Mouse (Mus musculus): ENCODE measurements around the gene Gm9733. TPM values are rescaled to one million over a fixed set of nuclear protein-coding genes. Genes with fewer than 3 reads are reported as not detected.
"Not testable (repeated sequence)": the region's sequence is repeated elsewhere in the genome, so short reads cannot be mapped to it uniquely, and the experiment has no call there.

Gene Gm9733
- total RNA-seq (2014; rRNA removed) (not detected in 2 replicates), polyA plus RNA-seq (2015; fragmentation: Nextera tagmentation; extraction: Ambion mirVana) (not detected in 2 replicates)

- TF ChIP-seq CTCF (IDR thresholded peaks at IDR 0.05; ENCODE audit: low read depth): no peak
- Histone ChIP-seq H3K36me3 (ENCODE audit: insufficient read depth, low read length) (no peaks in the 10 kb centered on the region), H3K9ac (replicated peaks; ENCODE audit: low read length) (no peak within 1 kb of the TSS), H3K27ac (no peak within 1 kb of the TSS), H3K4me2 (ENCODE audit: low read depth, low read length) (no peak within 1 kb of the TSS), H3K4me3 (ENCODE audit: low read length) (no peak within 1 kb of the TSS), H3K4me1 (ENCODE audit: insufficient read depth, low read length) (no peaks in the 10 kb centered on the region), H3K27me3 (ENCODE audit: insufficient read depth, low read length) (no peaks in the 10 kb centered on the region), H3K9me3 (ENCODE audit: low read length) (no peaks in the 10 kb centered on the region)
- WGBS: 89% methylated on average over 3 of the region's 3 CpGs
- ATAC-seq: no peak
- no peak for DNase-seq (ENCODE audit: low spot score)
These were observed at the start of gene Gm9733 for GRCm38 (mm10) chr3:15332063-15332462. Gm9733 (minus strand) TSS chr3:15332302.

GRCm38 (mm10) chr3:15355690-15356089 is 23.6 kb upstream of the Gm9733 start:
- not testable (repeated sequence) for H3K4me3 ChIP-seq (ENCODE audit: low read length); H3K4me2 ChIP-seq (ENCODE audit: low read depth, low read length); H3K9ac ChIP-seq (replicated peaks; ENCODE audit: low read length); DNase-seq (ENCODE audit: low spot score); H3K4me1 ChIP-seq (ENCODE audit: insufficient read depth, low read length); H3K9me3 ChIP-seq (ENCODE audit: low read length); H3K27me3 ChIP-seq (ENCODE audit: insufficient read depth, low read length); H3K27ac ChIP-seq; H3K36me3 ChIP-seq (ENCODE audit: insufficient read depth, low read length); ATAC-seq
- 81% methylated on average over 3 of the region's 3 CpGs for WGBS

- not testable (repeated sequence) for H3K4me3 ChIP-seq (ENCODE audit: low read length); H3K36me3 ChIP-seq (ENCODE audit: insufficient read depth, low read length); DNase-seq (ENCODE audit: low spot score); H3K9me3 ChIP-seq (ENCODE audit: low read length); H3K4me1 ChIP-seq (ENCODE audit: insufficient read depth, low read length); H3K9ac ChIP-seq (replicated peaks; ENCODE audit: low read length); H3K27ac ChIP-seq; H3K27me3 ChIP-seq (ENCODE audit: insufficient read depth, low read length); H3K4me2 ChIP-seq (ENCODE audit: low read depth, low read length); ATAC-seq
- WGBS: 92% methylated on average over 1 of the region's 2 CpGs
These were observed 18.2 kb upstream of the Gm9733 start for GRCm38 (mm10) chr3:15350318-15350717.

GRCm38 (mm10) chr3:15345606-15346005 is 13.5 kb upstream of the Gm9733 start:
- H3K4me1 ChIP-seq (ENCODE audit: insufficient read depth, low read length); H3K36me3 ChIP-seq (ENCODE audit: insufficient read depth, low read length); H3K27me3 ChIP-seq (ENCODE audit: insufficient read depth, low read length); DNase-seq (ENCODE audit: low spot score); H3K27ac ChIP-seq; H3K9me3 ChIP-seq (ENCODE audit: low read length); H3K4me3 ChIP-seq (ENCODE audit: low read length); ATAC-seq; H3K9ac ChIP-seq (replicated peaks; ENCODE audit: low read length); H3K4me2 ChIP-seq (ENCODE audit: low read depth, low read length): not testable (repeated sequence)
- 56% methylated on average over 3 of the region's 3 CpGs for WGBS

GRCm38 (mm10) chr3:15340287-15340686 is 8.2 kb upstream of the Gm9733 start:
- WGBS: 74% methylated on average over 1 of the region's 1 CpGs
- H3K4me2 ChIP-seq (ENCODE audit: low read depth, low read length): no peak overlapping the region
- H3K27me3 ChIP-seq (ENCODE audit: insufficient read depth, low read length): no peaks in the 10 kb centered on the region
- no peak for TF ChIP-seq CTCF (IDR thresholded peaks at IDR 0.05; ENCODE audit: low read depth)
- H3K27ac ChIP-seq: no peak overlapping the region
- DNase-seq (ENCODE audit: low spot score) (no peak), ATAC-seq (no peak)
- H3K4me1 ChIP-seq (ENCODE audit: insufficient read depth, low read length): no peaks in the 10 kb centered on the region
- no peak overlapping the region for H3K4me3 ChIP-seq (ENCODE audit: low read length)
- H3K9me3 ChIP-seq (ENCODE audit: low read length): no peaks in the 10 kb centered on the region
- no peaks in the 10 kb centered on the region for H3K36me3 ChIP-seq (ENCODE audit: insufficient read depth, low read length)
- no peak overlapping the region for H3K9ac ChIP-seq (replicated peaks; ENCODE audit: low read length)

- Histone ChIP-seq H3K27ac (no peak overlapping the region), H3K4me2 (ENCODE audit: low read depth, low read length) (no peak overlapping the region), H3K9me3 (ENCODE audit: low read length) (no peaks in the 10 kb centered on the region), H3K9ac (replicated peaks; ENCODE audit: low read length) (no peak overlapping the region), H3K27me3 (ENCODE audit: insufficient read depth, low read length) (no peaks in the 10 kb centered on the region), H3K4me3 (ENCODE audit: low read length) (no peak overlapping the region), H3K4me1 (ENCODE audit: insufficient read depth, low read length) (no peaks in the 10 kb centered on the region), H3K36me3 (ENCODE audit: insufficient read depth, low read length) (no peaks in the 10 kb centered on the region)
- no peak for DNase-seq (ENCODE audit: low spot score)
- TF ChIP-seq CTCF (IDR thresholded peaks at IDR 0.05; ENCODE audit: low read depth): no peak
- 71% methylated on average over 2 of the region's 2 CpGs for WGBS
- ATAC-seq: no peak
These were observed 2.1 kb upstream of the Gm9733 start for GRCm38 (mm10) chr3:15334182-15334581.

- H3K27ac ChIP-seq: no peak overlapping the region
- no peaks in the 10 kb centered on the region for H3K36me3 ChIP-seq (ENCODE audit: insufficient read depth, low read length)
- WGBS: 70% methylated on average over 3 of the region's 3 CpGs
- DNase-seq (ENCODE audit: low spot score): no peak
- no peaks in the 10 kb centered on the region for H3K27me3 ChIP-seq (ENCODE audit: insufficient read depth, low read length)
- no peak for TF ChIP-seq CTCF (IDR thresholded peaks at IDR 0.05; ENCODE audit: low read depth)
- H3K9ac ChIP-seq (replicated peaks; ENCODE audit: low read length): no peak overlapping the region
- H3K4me2 ChIP-seq (ENCODE audit: low read depth, low read length): no peak overlapping the region
- ATAC-seq: no peak
- H3K9me3 ChIP-seq (ENCODE audit: low read length): no peaks in the 10 kb centered on the region
- H3K4me3 ChIP-seq (ENCODE audit: low read length): no peak overlapping the region
- no peaks in the 10 kb centered on the region for H3K4me1 ChIP-seq (ENCODE audit: insufficient read depth, low read length)
These were observed 557 bp downstream of the Gm9733 start for GRCm38 (mm10) chr3:15331545-15331944.
